Mouse (Mus musculus): ENCODE measurements around the gene Isg20l2.

DNA sequence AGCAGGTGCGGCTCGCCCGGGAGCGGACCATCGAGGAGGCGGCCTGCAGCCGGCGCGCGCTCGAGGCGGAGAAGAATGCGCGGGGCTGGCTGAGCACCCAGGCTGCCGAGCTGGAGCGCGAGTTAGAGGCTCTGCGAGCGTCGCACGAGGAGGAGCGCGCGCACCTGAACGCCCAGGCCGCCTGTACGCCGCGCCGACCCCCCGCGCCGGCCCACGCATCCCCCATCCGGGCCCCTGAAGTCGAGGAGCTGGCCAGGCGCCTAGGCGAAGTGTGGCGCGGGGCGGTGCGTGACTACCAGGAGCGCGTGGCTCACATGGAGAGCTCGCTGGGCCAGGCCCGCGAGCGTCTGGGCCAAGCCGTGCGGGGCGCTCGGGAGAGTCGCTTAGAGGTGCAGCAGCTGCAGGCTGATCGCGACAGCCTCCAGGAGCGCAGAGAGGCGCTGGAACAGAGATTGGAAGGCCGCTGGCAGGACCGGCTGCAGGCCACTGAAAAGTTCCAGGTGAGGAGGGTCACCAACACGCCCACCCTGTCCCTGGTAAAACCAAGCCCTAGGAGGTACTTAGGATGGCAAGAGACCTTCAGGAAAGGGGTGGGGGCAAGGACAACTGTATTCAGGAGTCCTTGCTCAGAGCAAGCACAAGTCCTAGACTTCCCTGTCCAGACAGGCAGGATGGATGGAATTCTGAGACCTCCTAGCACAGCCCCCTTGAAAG, 41.5 kb downstream of the Isg20l2 start:
- TF ChIP-seq POLR2A (IDR thresholded peaks at IDR 0.05; ENCODE audit: insufficient read length, low read depth) (peak; percentile 4), USF1 (IDR thresholded peaks at IDR 0.05; ENCODE audit: low read depth) (no peak)
